12 mouse cellular contexts compared by ENCODE assay signal in genomic region chr14:59801961-59802599, GRCm38 (mm10).
DNase-seq lines count a peak whose midpoint lies in the region; ATAC-seq and TF ChIP-seq lines count a peak whose summit lies in the region.
"Had no signal": no experiment of that assay in that cellular context is flagged by ENCODE, and none has a peak within 500 bp of the region (broad histone marks: within the 10 kb centered on the region; RNA-seq: fewer than 3 reads in every experiment).

No protein-coding gene starts in this region.

- no peak for TF ChIP-seq CTCF in gastrocnemius, adult 2 months (IDR thresholded peaks at IDR 0.05)

- DNase-seq in kidney, adult 8-10 months = no peak
- DNase-seq in forelimb bud, embryonic 11.5 days (ENCODE audit: low read depth, low spot score) = peak; percentile 65
- DNase-seq in kidney, postnatal 36 days = peak; percentile 19 to 22
- peak; percentile 38 for DNase-seq in retina, embryonic 14.5 days (ENCODE audit: low spot score)
- no peak for DNase-seq in gastrocnemius, adult 2 months
- DNase-seq in thymus, postnatal 25 days = no peak
- DNase-seq: adrenal gland, adult 2 months; thymus, postnatal 4 days had no signal

- no peaks in the 10 kb centered on the region for H3K36me3 ChIP-seq in kidney, embryonic 14.5 days (ENCODE audit: control insufficient read depth, insufficient read depth, low read length)
- H3K36me3 ChIP-seq: heart, embryonic 13.5 days had no signal

- 54% methylated on average over 8 of the region's 8 CpGs for WGBS in kidney, embryonic 14.5 days

- H3K4me1 ChIP-seq in kidney, embryonic 14.5 days (ENCODE audit: control insufficient read depth, insufficient read depth, low read length) = no peaks in the 10 kb centered on the region

- H3K27ac ChIP-seq in kidney, embryonic 14.5 days (ENCODE audit: low read depth, low read length) = no peak overlapping the region
- no peak overlapping the region for H3K27ac ChIP-seq in gastrocnemius, adult 2 months
- H3K27ac ChIP-seq: heart, embryonic 13.5 days had no signal

- H3K4me2 ChIP-seq in kidney, embryonic 14.5 days (replicated peaks; ENCODE audit: low read depth, low read length) = no peak overlapping the region
- H3K4me2 ChIP-seq: heart, embryonic 13.5 days had no signal

- no peaks in the 10 kb centered on the region for H3K27me3 ChIP-seq in kidney, embryonic 14.5 days (ENCODE audit: control insufficient read depth, insufficient read depth, low read length)
- H3K27me3 ChIP-seq: heart, embryonic 13.5 days had no signal

- intact Hi-C loops in gastrocnemius, adult 2 months (cut with DNase I) = no loop called here

- no peak overlapping the region for H3K9ac ChIP-seq in kidney, embryonic 14.5 days (ENCODE audit: low read depth, low read length)
- H3K9ac ChIP-seq: heart, embryonic 13.5 days had no signal

- H3K4me3 ChIP-seq in kidney, embryonic 14.5 days (ENCODE audit: low read length) = no peak overlapping the region
- no peak overlapping the region for H3K4me3 ChIP-seq in gastrocnemius, adult 2 months
- H3K4me3 ChIP-seq: heart, embryonic 13.5 days had no signal

- no peaks in the 10 kb centered on the region for H3K9me3 ChIP-seq in kidney, embryonic 14.5 days (ENCODE audit: control insufficient read depth, low read length)
- H3K9me3 ChIP-seq: heart, embryonic 13.5 days had no signal

- peak; percentile 57; the same call in 1 of the 2 replicates for ATAC-seq in kidney, embryonic 14.5 days (ENCODE audit: low FRiP score, low TSS enrichment)
- ATAC-seq: CD4-positive, CD25-positive, alpha-beta regulatory T cell, adult 4 months; hindbrain, embryonic 16.5 days had no signal

Comparison
In these comparisons a context has a peak if more than half of its experiments do, and no peak if none do; other contexts are left out.
1. DNase-seq: peak in forelimb bud, embryonic 11.5 days (single experiment), kidney, postnatal 36 days (2 of 2) and retina, embryonic 14.5 days (single experiment); none in kidney, adult 8-10 months (0 of 2), gastrocnemius, adult 2 months (single experiment) and thymus, postnatal 25 days (single experiment).